Mouse (Mus musculus): ENCODE results near the gene Col6a4.

DNA sequence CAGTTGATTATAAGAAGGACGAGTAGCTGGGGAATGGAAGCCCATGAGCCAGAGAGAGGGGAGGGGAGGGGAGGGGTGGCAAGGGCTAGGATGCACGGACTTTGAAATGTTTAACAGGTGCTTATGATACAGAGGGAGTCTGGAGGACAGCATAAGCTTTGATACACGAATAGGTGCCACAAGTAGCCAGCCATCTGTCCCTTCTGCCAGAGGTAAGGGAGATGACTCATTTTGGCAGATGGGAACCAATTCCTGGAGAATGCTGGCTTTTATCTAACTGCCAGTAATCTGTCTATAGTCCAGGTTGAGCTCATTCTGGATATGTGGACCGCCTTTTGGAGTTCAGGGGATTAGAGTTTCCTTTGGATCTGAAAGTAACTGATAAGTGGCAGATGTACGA lies 20.3 kb downstream of the Col6a4 start:
- TF ChIP-seq POLR2A (IDR thresholded peaks at IDR 0.05; ENCODE audit: low read depth, low read length), result no peak
- no peak for TF ChIP-seq CTCF (IDR thresholded peaks at IDR 0.05; ENCODE audit: borderline replicate concordance, insufficient read depth, low read length)
